Mouse (Mus musculus) intestine, embryonic 16.5 days (tissue): ENCODE measurements around the gene Ubl7. TPM values are rescaled to one million over a fixed set of nuclear protein-coding genes. Genes with fewer than 3 reads are reported as not detected.
"Not testable (repeated sequence)": the region's sequence is repeated elsewhere in the genome, so short reads cannot be mapped to it uniquely, and the experiment has no call there.

Source experiments
- ATAC-seq: fragments of 200-750 bp; cut with Nextera tagmentation; 2 replicates; pipeline ENCODE4 v1.8.0; 2017; ENCODE audit warnings: moderate TSS enrichment, moderate library complexity
- H3K27ac ChIP-seq: fragments of 300-500 bp; sonication (generic); 2 replicates; pipeline ENCODE4 v1.5.1; 2014; ENCODE audit warnings: mild to moderate bottlenecking, low read length
- H3K27me3 ChIP-seq: fragments of 300-500 bp; sonication (generic); replicated peaks from 2 replicates; pipeline ENCODE4 v1.6.1; 2014; ENCODE audit warnings: low read length, control low read depth, mixed read lengths; ENCODE audit not compliant: control insufficient read depth, insufficient read depth
- H3K36me3 ChIP-seq: fragments of 300-500 bp; sonication (generic); 2 replicates; pipeline ENCODE4 v1.6.1; 2014; ENCODE audit warnings: low read length, control low read depth; ENCODE audit not compliant: control insufficient read depth, insufficient read depth
- H3K4me1 ChIP-seq: fragments of 300-500 bp; sonication (generic); 2 replicates; pipeline ENCODE4 v1.6.1; 2014; ENCODE audit warnings: low read length, control low read depth, mixed read lengths; ENCODE audit not compliant: control insufficient read depth, insufficient read depth
- H3K4me2 ChIP-seq: fragments of 300-500 bp; sonication (generic); 2 replicates; pipeline ENCODE4 v1.6.1; 2014; ENCODE audit warnings: low read depth, low read length, control low read depth
- H3K4me3 ChIP-seq: fragments of 300-500 bp; sonication (generic); 2 replicates; pipeline ENCODE4 v1.5.1; 2014; ENCODE audit warnings: mild to moderate bottlenecking, low read length
- H3K9ac ChIP-seq: fragments of 300-500 bp; sonication (generic); 2 replicates; pipeline ENCODE4 v1.6.1; 2014; ENCODE audit warnings: low read depth, low read length
- H3K9me3 ChIP-seq: fragments of 300-500 bp; sonication (generic); 2 replicates; pipeline ENCODE4 v1.6.1; 2016; ENCODE audit warnings: low read length, control low read depth; ENCODE audit not compliant: control insufficient read depth
- WGBS: fragments of 180-500 bp; shearing (Covaris S2); extraction: QIAGEN DNeasy Blood & Tissue Kit; methylation state at CpG from one replicate; pipeline ENCODE4 v1.1.7; 2014; 5-methylcytosine and 5-hydroxymethylcytosine counted together
- polyA plus RNA-seq: library from polyadenylated mRNA; unstranded; fragments of >200 nt; fragmentation: Nextera tagmentation; extraction: Ambion mirVana; gene quantifications from 2 replicates; pipeline ENCODE4 v1.2.1, GENCODE M21; 2015

The Ubl7 gene
- polyA plus RNA-seq, 1 experiment from 2014 or later = 91.6 TPM

GRCm38 (mm10) chr9:57874994-57875393 is 35.8 kb upstream of the Ubl7 start:
- no peak overlapping the region for H3K27ac ChIP-seq
- no peaks in the 10 kb centered on the region for H3K27me3 ChIP-seq
- no peak overlapping the region for H3K4me3 ChIP-seq
- 69% methylated on average over 3 of the region's 3 CpGs for WGBS
- H3K9ac ChIP-seq = no peak overlapping the region
- no peak overlapping the region for H3K4me2 ChIP-seq
- H3K36me3 ChIP-seq = no peaks in the 10 kb centered on the region
- no peak for ATAC-seq
- no peaks in the 10 kb centered on the region for H3K4me1 ChIP-seq
- H3K9me3 ChIP-seq = no peaks in the 10 kb centered on the region

GRCm38 (mm10) chr9:57879213-57879612 is 31.6 kb upstream of the Ubl7 start:
- no peaks in the 10 kb centered on the region for H3K27me3 ChIP-seq
- no peak overlapping the region for H3K9ac ChIP-seq
- H3K4me1 ChIP-seq = no peaks in the 10 kb centered on the region
- H3K4me2 ChIP-seq = no peak overlapping the region
- no peak overlapping the region for H3K4me3 ChIP-seq
- H3K36me3 ChIP-seq = no peaks in the 10 kb centered on the region
- WGBS = 37% methylated on average over 3 of the region's 3 CpGs
- no peak for ATAC-seq
- no peak overlapping the region for H3K27ac ChIP-seq
- no peaks in the 10 kb centered on the region for H3K9me3 ChIP-seq

GRCm38 (mm10) chr9:57880278-57880677 is 30.5 kb upstream of the Ubl7 start:
- H3K4me2 ChIP-seq = no peak overlapping the region
- H3K4me3 ChIP-seq = no peak overlapping the region
- H3K4me1 ChIP-seq = no peaks in the 10 kb centered on the region
- no peaks in the 10 kb centered on the region for H3K36me3 ChIP-seq
- no peak overlapping the region for H3K9ac ChIP-seq
- H3K27me3 ChIP-seq = no peaks in the 10 kb centered on the region
- ATAC-seq = no peak
- WGBS = 15% methylated on average over 4 of the region's 4 CpGs
- H3K9me3 ChIP-seq = no peaks in the 10 kb centered on the region
- no peak overlapping the region for H3K27ac ChIP-seq

GRCm38 (mm10) chr9:57881781-57882180 is 29.0 kb upstream of the Ubl7 start:
- not testable (repeated sequence) for H3K27ac ChIP-seq, H3K4me3 ChIP-seq, H3K27me3 ChIP-seq, H3K36me3 ChIP-seq, H3K4me1 ChIP-seq, H3K4me2 ChIP-seq, H3K9me3 ChIP-seq, H3K9ac ChIP-seq, ATAC-seq
- WGBS = 94% methylated on average over 2 of the region's 2 CpGs

- no peak for ATAC-seq
- 63% methylated on average over 1 of the region's 1 CpGs for WGBS
- no peaks in the 10 kb centered on the region for H3K4me1 ChIP-seq
Measured at GRCm38 (mm10) chr9:57883413-57883812, 27.4 kb upstream of the Ubl7 start.

GRCm38 (mm10) chr9:57888119-57888518 is 22.7 kb upstream of the Ubl7 start:
- Histone ChIP-seq H3K4me2 (no peak overlapping the region), H3K27ac (no peak overlapping the region), H3K9me3 (no peaks in the 10 kb centered on the region), H3K27me3 (no peaks in the 10 kb centered on the region), H3K36me3 (no peaks in the 10 kb centered on the region), H3K9ac (no peak overlapping the region), H3K4me1 (no peaks in the 10 kb centered on the region), H3K4me3 (no peak overlapping the region)
- WGBS = 58% methylated on average over 6 of the region's 6 CpGs
- no peak for ATAC-seq

More at GRCm38 (mm10) chr9:57883413-57883812, 27.4 kb upstream of the Ubl7 start:
- Histone ChIP-seq H3K36me3 (no peaks in the 10 kb centered on the region), H3K27me3 (no peaks in the 10 kb centered on the region), H3K9ac (no peak overlapping the region), H3K4me3 (no peak overlapping the region), H3K4me2 (no peak overlapping the region), H3K9me3 (no peaks in the 10 kb centered on the region), H3K27ac (no peak overlapping the region)

GRCm38 (mm10) chr9:57900478-57900877 is 10.3 kb upstream of the Ubl7 start:
- 44% methylated on average over 10 of the region's 10 CpGs for WGBS
- no peak overlapping the region for H3K27ac ChIP-seq
- no peaks in the 10 kb centered on the region for H3K9me3 ChIP-seq
- H3K36me3 ChIP-seq = no peaks in the 10 kb centered on the region
- H3K4me2 ChIP-seq = no peak overlapping the region
- ATAC-seq = no peak
- H3K9ac ChIP-seq = no peak overlapping the region
- no peaks in the 10 kb centered on the region for H3K4me1 ChIP-seq
- H3K27me3 ChIP-seq = no peaks in the 10 kb centered on the region
- no peak overlapping the region for H3K4me3 ChIP-seq

- Histone ChIP-seq H3K9me3 (no peaks in the 10 kb centered on the region), H3K36me3 (no peaks in the 10 kb centered on the region), H3K4me3 (no peak overlapping the region), H3K4me1 (no peaks in the 10 kb centered on the region), H3K27ac (no peak overlapping the region), H3K4me2 (no peak overlapping the region), H3K9ac (no peak overlapping the region), H3K27me3 (no peaks in the 10 kb centered on the region)
- no peak for ATAC-seq
- WGBS = 18% methylated on average over 9 of the region's 9 CpGs
Measured at GRCm38 (mm10) chr9:57901197-57901596, 9.6 kb upstream of the Ubl7 start.

- Histone ChIP-seq H3K9me3 (no peaks in the 10 kb centered on the region), H3K9ac (no peak overlapping the region), H3K36me3 (no peaks in the 10 kb centered on the region), H3K27me3 (no peaks in the 10 kb centered on the region), H3K27ac (no peak overlapping the region), H3K4me2 (no peak overlapping the region), H3K4me1 (no peaks in the 10 kb centered on the region), H3K4me3 (no peak overlapping the region)
- no peak for ATAC-seq
- 72% methylated on average over 3 of the region's 3 CpGs for WGBS
Measured at GRCm38 (mm10) chr9:57901601-57902000, 9.2 kb upstream of the Ubl7 start.

- H3K36me3 ChIP-seq = no peaks in the 10 kb centered on the region
- H3K4me2 ChIP-seq = no peak overlapping the region
- ATAC-seq = no peak
- no peak overlapping the region for H3K27ac ChIP-seq
- H3K4me3 ChIP-seq = no peak overlapping the region
- no peaks in the 10 kb centered on the region for H3K4me1 ChIP-seq
- H3K9ac ChIP-seq = no peak overlapping the region
- no peaks in the 10 kb centered on the region for H3K9me3 ChIP-seq
- 81% methylated on average over 4 of the region's 4 CpGs for WGBS
- no peaks in the 10 kb centered on the region for H3K27me3 ChIP-seq
Measured at GRCm38 (mm10) chr9:57902132-57902531, 8.6 kb upstream of the Ubl7 start.
